Mouse (Mus musculus) cortical plate, adult 2 months (tissue): ENCODE measurements around the gene Prkcz.

Experiments used
- CTCF ChIP-seq: fragments of 200-500 bp; IDR thresholded peaks from 2 replicates; pipeline ENCODE4 v1.5.1; 2011; ENCODE audit warnings: mild to moderate bottlenecking, control low read depth, low read length; ENCODE audit not compliant: insufficient read depth; ENCODE audit errors: extremely low read depth
- POLR2A ChIP-seq: fragments of 200-500 bp; IDR thresholded peaks from 2 replicates; pipeline ENCODE4 v1.6.1; 2011; ENCODE audit warnings: mild to moderate bottlenecking, low read length, control low read depth; ENCODE audit not compliant: insufficient read depth; ENCODE audit errors: extremely low read depth

DNA sequence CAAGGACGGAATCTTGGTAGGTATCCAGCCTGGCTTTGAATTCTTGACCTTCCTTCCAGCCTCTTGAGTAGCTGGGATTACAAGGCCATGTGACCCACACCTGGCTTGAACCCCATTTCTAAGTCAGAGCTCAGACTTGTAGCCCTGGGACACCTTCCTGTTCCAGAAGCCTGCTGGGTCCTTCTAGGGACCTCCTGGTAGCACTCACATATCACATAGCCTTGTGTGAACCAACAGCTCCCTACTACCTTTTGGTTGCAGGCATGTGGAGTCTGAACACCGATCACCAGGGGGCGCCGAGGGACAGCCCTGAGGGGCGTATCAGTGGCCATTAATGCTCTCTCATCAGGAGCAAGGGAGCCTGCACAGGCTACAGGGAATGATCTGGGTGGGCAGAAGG, 92.8 kb downstream of the Prkcz start:
- no peak for TF ChIP-seq POLR2A
- peak; percentile 57 for TF ChIP-seq CTCF
